Mouse (Mus musculus) stomach, embryonic 15.5 days (tissue): ENCODE data around the gene Hpcal1. TPM values are rescaled to one million over a fixed set of nuclear protein-coding genes. Genes with fewer than 3 reads are reported as not detected.

Source experiments
- ATAC-seq: fragments of 200-750 bp; cut with Nextera tagmentation; 2 replicates; pipeline ENCODE4 v1.8.0; 2017; ENCODE audit warnings: low read depth, moderate number of reproducible peaks, moderate TSS enrichment; ENCODE audit not compliant: insufficient read depth, low FRiP score
- H3K27ac ChIP-seq: fragments of 300-500 bp; sonication (generic); 2 replicates; pipeline ENCODE4 v1.5.1; 2015; ENCODE audit warnings: mild to moderate bottlenecking, inconsistent platforms
- H3K27me3 ChIP-seq: fragments of 300-500 bp; sonication (generic); replicated peaks from 2 replicates; pipeline ENCODE4 v1.6.1; 2015; ENCODE audit warnings: inconsistent platforms
- H3K36me3 ChIP-seq: fragments of 300-500 bp; sonication (generic); 2 replicates; pipeline ENCODE4 v1.6.1; 2015; ENCODE audit warnings: inconsistent platforms
- H3K4me1 ChIP-seq: fragments of 300-500 bp; sonication (generic); 2 replicates; pipeline ENCODE4 v1.6.1; 2015; ENCODE audit warnings: inconsistent platforms
- H3K4me2 ChIP-seq: fragments of 300-500 bp; sonication (generic); 2 replicates; pipeline ENCODE4 v1.6.1; 2015; ENCODE audit warnings: mild to moderate bottlenecking, inconsistent platforms
- H3K4me3 ChIP-seq: fragments of 300-500 bp; sonication (generic); replicated peaks from 2 replicates; pipeline ENCODE4 v1.5.1; 2015; ENCODE audit warnings: inconsistent platforms
- H3K9ac ChIP-seq: fragments of 300-500 bp; sonication (generic); 2 replicates; pipeline ENCODE4 v1.6.1; 2015; ENCODE audit warnings: inconsistent platforms
- H3K9me3 ChIP-seq: fragments of 300-500 bp; sonication (generic); 2 replicates; pipeline ENCODE4 v1.6.1; 2016; ENCODE audit warnings: inconsistent platforms
- WGBS: fragments of 180-500 bp; shearing (Covaris S2); methylation state at CpG from one replicate; pipeline ENCODE4 v1.1.7; 2015; 5-methylcytosine and 5-hydroxymethylcytosine counted together
- polyA plus RNA-seq: library from polyadenylated mRNA; unstranded; fragments of >200 nt; fragmentation: Nextera tagmentation; extraction: Ambion mirVana; gene quantifications from 2 replicates; pipeline ENCODE4 v1.2.1, GENCODE M21; 2015

The Hpcal1 gene
- polyA plus RNA-seq, 1 experiment from 2014 or later = 61.0 TPM

GRCm38 (mm10) chr12:17703866-17704265 lies 13.2 kb downstream of the Hpcal1 start:
- Histone ChIP-seq H3K27me3 (no peaks in the 10 kb centered on the region), H3K4me3 (no peak overlapping the region), H3K4me1 (peaks cover 32% of the 10 kb centered on the region), H3K9me3 (no peaks in the 10 kb centered on the region), H3K27ac (no peak overlapping the region), H3K4me2 (no peak overlapping the region), H3K9ac (no peak overlapping the region), H3K36me3 (no peaks in the 10 kb centered on the region)
- no peak for ATAC-seq
- 92% methylated on average over 3 of the region's 3 CpGs for WGBS

GRCm38 (mm10) chr12:17707472-17707871 lies 16.8 kb downstream of the Hpcal1 start:
- ATAC-seq = no peak

GRCm38 (mm10) chr12:17709451-17709850 lies 18.8 kb downstream of the Hpcal1 start:
- no peak overlapping the region for H3K4me2 ChIP-seq
- H3K9ac ChIP-seq = no peak overlapping the region
- no peaks in the 10 kb centered on the region for H3K36me3 ChIP-seq
- peak overlapping the region; percentile 38 for H3K27ac ChIP-seq
- no peak overlapping the region for H3K4me3 ChIP-seq
- peaks cover 15% of the 10 kb centered on the region for H3K4me1 ChIP-seq
- 44% methylated on average over 4 of the region's 4 CpGs for WGBS
- H3K9me3 ChIP-seq = no peaks in the 10 kb centered on the region
- no peaks in the 10 kb centered on the region for H3K27me3 ChIP-seq
- ATAC-seq = no peak

More at GRCm38 (mm10) chr12:17707472-17707871, 16.8 kb downstream of the Hpcal1 start:
- Histone ChIP-seq H3K4me3 (no peak overlapping the region), H3K4me1 (peaks cover 18% of the 10 kb centered on the region), H3K9ac (no peak overlapping the region), H3K9me3 (no peaks in the 10 kb centered on the region), H3K27ac (no peak overlapping the region), H3K27me3 (no peaks in the 10 kb centered on the region), H3K36me3 (no peaks in the 10 kb centered on the region), H3K4me2 (no peak overlapping the region)

GRCm38 (mm10) chr12:17709926-17710746 lies 19.5 kb downstream of the Hpcal1 start:
- Histone ChIP-seq H3K9ac (no peak overlapping the region), H3K27ac (peak overlapping the region; percentile 38), H3K4me1 (peaks cover 15% of the 10 kb centered on the region), H3K9me3 (no peaks in the 10 kb centered on the region), H3K27me3 (no peaks in the 10 kb centered on the region), H3K36me3 (no peaks in the 10 kb centered on the region), H3K4me2 (peak overlapping the region; percentile 20; the same call in 1 of the 2 replicates), H3K4me3 (no peak overlapping the region)
- 40% methylated on average over 17 of the region's 17 CpGs for WGBS
- peak; percentile 74; the same call in 1 of the 2 replicates for ATAC-seq

GRCm38 (mm10) chr12:17710747-17711092 lies 20.1 kb downstream of the Hpcal1 start:
- H3K4me2 ChIP-seq = peak overlapping the region; percentile 20; the same call in 1 of the 2 replicates
- peak overlapping the region; percentile 38 for H3K27ac ChIP-seq
- H3K9me3 ChIP-seq = no peaks in the 10 kb centered on the region
- 8% methylated on average over 3 of the region's 3 CpGs for WGBS
- peak; percentile 51; the same call in 1 of the 2 replicates for ATAC-seq
- H3K4me3 ChIP-seq = no peak overlapping the region
- H3K27me3 ChIP-seq = no peaks in the 10 kb centered on the region
- H3K4me1 ChIP-seq = peaks cover 15% of the 10 kb centered on the region
- no peaks in the 10 kb centered on the region for H3K36me3 ChIP-seq
- no peak overlapping the region for H3K9ac ChIP-seq

GRCm38 (mm10) chr12:17711731-17712388 lies 21.2 kb downstream of the Hpcal1 start:
- H3K27ac ChIP-seq = no peak overlapping the region
- H3K36me3 ChIP-seq = no peaks in the 10 kb centered on the region
- H3K9ac ChIP-seq = no peak overlapping the region
- H3K4me2 ChIP-seq = no peak overlapping the region
- 49% methylated on average over 6 of the region's 6 CpGs for WGBS
- ATAC-seq = no peak
- no peaks in the 10 kb centered on the region for H3K27me3 ChIP-seq
- H3K4me3 ChIP-seq = no peak overlapping the region
- H3K4me1 ChIP-seq = peaks cover 15% of the 10 kb centered on the region
- H3K9me3 ChIP-seq = no peaks in the 10 kb centered on the region

GRCm38 (mm10) chr12:17712571-17712970 lies 21.9 kb downstream of the Hpcal1 start:
- Histone ChIP-seq H3K27me3 (no peaks in the 10 kb centered on the region), H3K9me3 (no peaks in the 10 kb centered on the region), H3K36me3 (no peaks in the 10 kb centered on the region), H3K4me1 (peaks cover 15% of the 10 kb centered on the region), H3K4me2 (no peak overlapping the region), H3K9ac (no peak overlapping the region), H3K27ac (no peak overlapping the region), H3K4me3 (no peak overlapping the region)
- no peak for ATAC-seq
- WGBS = 44% methylated on average over 1 of the region's 1 CpGs

GRCm38 (mm10) chr12:17715720-17716478 lies 25.2 kb downstream of the Hpcal1 start:
- ATAC-seq = no peak
- Histone ChIP-seq H3K4me2 (no peak overlapping the region), H3K4me1 (peaks cover 3% of the 10 kb centered on the region), H3K36me3 (no peaks in the 10 kb centered on the region), H3K4me3 (no peak overlapping the region), H3K27me3 (no peaks in the 10 kb centered on the region), H3K27ac (no peak overlapping the region), H3K9me3 (no peaks in the 10 kb centered on the region), H3K9ac (no peak overlapping the region)
- 84% methylated on average over 4 of the region's 4 CpGs for WGBS

GRCm38 (mm10) chr12:17717257-17717656 lies 26.6 kb downstream of the Hpcal1 start:
- ATAC-seq = no peak
- Histone ChIP-seq H3K27ac (no peak overlapping the region), H3K4me1 (no peaks in the 10 kb centered on the region; the same call in 1 of the 2 replicates), H3K9me3 (no peaks in the 10 kb centered on the region), H3K36me3 (no peaks in the 10 kb centered on the region), H3K9ac (no peak overlapping the region), H3K4me2 (no peak overlapping the region), H3K27me3 (no peaks in the 10 kb centered on the region), H3K4me3 (no peak overlapping the region)
- 81% methylated on average over 1 of the region's 1 CpGs for WGBS

- Histone ChIP-seq H3K4me1 (no peaks in the 10 kb centered on the region; the same call in 1 of the 2 replicates), H3K9ac (no peak overlapping the region), H3K36me3 (no peaks in the 10 kb centered on the region), H3K4me3 (no peak overlapping the region), H3K27me3 (no peaks in the 10 kb centered on the region), H3K27ac (no peak overlapping the region), H3K9me3 (no peaks in the 10 kb centered on the region), H3K4me2 (no peak overlapping the region)
- 61% methylated on average over 6 of the region's 6 CpGs for WGBS
- no peak for ATAC-seq
Measured at GRCm38 (mm10) chr12:17718146-17718545, 27.5 kb downstream of the Hpcal1 start.

GRCm38 (mm10) chr12:17721058-17721457 lies 30.4 kb downstream of the Hpcal1 start:
- peaks cover 12% of the 10 kb centered on the region for H3K4me1 ChIP-seq
- no peak for ATAC-seq
- no peak overlapping the region for H3K27ac ChIP-seq
- no peaks in the 10 kb centered on the region for H3K9me3 ChIP-seq
- H3K27me3 ChIP-seq = no peaks in the 10 kb centered on the region
- H3K4me3 ChIP-seq = no peak overlapping the region
- no peak overlapping the region for H3K4me2 ChIP-seq
- H3K9ac ChIP-seq = no peak overlapping the region
- H3K36me3 ChIP-seq = no peaks in the 10 kb centered on the region
